Mouse (Mus musculus): ENCODE results near the gene Apold1. TPM values are rescaled to one million over a fixed set of nuclear protein-coding genes. Genes with fewer than 3 reads are reported as not detected.

Gene Apold1
- polyA plus RNA-seq (2014; fragmentation: Nextera tagmentation; extraction: Ambion mirVana): 3.5 and 4.8 TPM in 2 replicates

DNA sequence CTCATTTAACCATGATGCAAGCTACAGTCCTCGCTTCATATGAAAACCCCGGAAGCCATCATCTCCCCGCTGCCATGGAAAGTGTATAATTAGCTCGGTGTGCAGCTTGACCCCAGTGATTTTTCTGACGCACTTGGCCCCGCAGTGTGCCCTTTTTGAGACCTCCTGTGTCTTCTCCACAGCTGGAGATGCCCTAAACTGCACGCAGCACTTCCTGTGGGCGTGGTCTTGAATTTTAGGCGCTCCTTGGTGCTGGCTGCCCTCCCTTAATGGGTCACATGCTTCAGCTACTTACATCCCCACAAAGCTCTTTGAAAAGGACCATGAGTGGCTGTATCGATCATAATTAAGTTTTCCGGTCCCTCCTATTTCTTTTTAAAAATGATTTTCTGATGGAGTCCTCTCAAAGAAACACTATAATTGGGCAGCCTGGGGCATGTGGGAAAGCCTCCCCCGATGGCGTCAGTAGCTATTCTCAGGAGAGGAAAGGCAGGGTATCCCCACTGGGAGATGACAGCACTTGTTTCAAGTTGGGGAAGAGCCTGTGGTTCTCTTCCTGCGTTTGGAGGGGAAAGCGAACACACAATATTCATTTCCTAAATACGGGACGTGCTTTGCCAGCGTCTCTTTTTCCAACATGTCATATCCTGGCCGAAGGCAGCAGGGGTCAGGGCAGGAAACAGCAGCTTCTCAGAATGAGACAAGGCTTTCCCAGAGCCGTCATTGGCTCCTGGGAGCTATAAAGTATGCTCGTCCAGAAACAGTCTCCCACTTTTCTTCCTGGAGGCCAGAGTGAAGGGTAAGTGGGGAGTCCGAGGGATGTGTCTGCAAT, at the start of gene Apold1:
Gene Apold1 (plus strand): TSS at position 488 of the 832 bp plus-strand sequence.
- H3K36me3 ChIP-seq (ENCODE audit: control insufficient read depth, insufficient read depth, low read length): no peaks in the 10 kb centered on the region
- no peaks in the 10 kb centered on the region for H3K9me3 ChIP-seq (replicated peaks; ENCODE audit: control insufficient read depth, low read length)
- WGBS: 46% methylated on average over 22 of the region's 22 CpGs
- H3K4me2 ChIP-seq (ENCODE audit: low read length): peak within 1 kb of the TSS; percentile 33
- no peak within 1 kb of the TSS for H3K4me3 ChIP-seq (ENCODE audit: low read depth, low read length)
- peak; percentile 35 for DNase-seq (ENCODE audit: low spot score)
- peaks cover 3% of the 10 kb centered on the region; the same call in 1 of the 2 replicates for H3K4me1 ChIP-seq (ENCODE audit: control insufficient read depth, insufficient read depth, low read length)
- no peaks in the 10 kb centered on the region for H3K27me3 ChIP-seq (replicated peaks; ENCODE audit: control insufficient read depth, insufficient read depth, low read length)
- 0 out of 2 replicates have a peak within 1 kb of the TSS, but pooled peaks have one; percentile 5 for H3K27ac ChIP-seq (ENCODE audit: low read depth, low read length)
- no peak within 1 kb of the TSS for H3K9ac ChIP-seq (ENCODE audit: low read length)
- no peak for ATAC-seq

DNA sequence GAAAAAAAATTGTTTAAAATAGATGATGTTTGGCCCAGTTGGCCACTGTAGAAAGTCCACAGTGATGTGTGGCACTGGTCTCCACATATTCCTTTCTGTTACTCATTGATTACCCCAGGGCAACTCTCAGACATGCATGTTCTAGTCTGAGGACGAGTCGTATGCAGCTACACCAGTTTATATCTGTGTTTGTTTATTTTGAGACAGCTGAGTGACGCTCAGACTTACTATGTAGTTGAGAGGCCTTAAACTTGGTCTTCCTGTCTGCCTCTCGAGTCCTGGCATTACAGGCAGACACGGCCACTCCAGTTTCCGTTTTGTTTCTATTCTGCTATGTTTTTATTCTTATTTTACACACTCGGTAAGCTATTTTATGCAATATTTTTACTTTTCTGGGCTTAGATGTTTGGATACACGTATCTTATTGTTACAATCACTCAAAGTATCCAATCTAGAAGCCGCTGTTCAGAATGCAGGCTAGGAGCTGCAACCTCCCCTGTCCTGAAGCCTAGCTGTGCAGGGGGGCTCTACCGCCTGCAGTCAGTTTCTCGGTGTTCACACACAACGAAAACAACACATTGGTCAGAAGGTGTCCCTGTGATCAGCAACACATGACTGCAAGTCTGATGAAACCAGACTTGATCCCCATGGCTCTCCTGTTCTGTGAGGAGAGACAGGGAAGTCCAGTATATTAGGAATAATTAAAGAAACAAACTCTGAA, 48.9 kb upstream of the Apold1 start:
- Histone ChIP-seq H3K36me3 (ENCODE audit: control insufficient read depth, insufficient read depth, low read length) (no peaks in the 10 kb centered on the region), H3K9me3 (replicated peaks; ENCODE audit: control insufficient read depth, low read length) (no peaks in the 10 kb centered on the region), H3K4me3 (ENCODE audit: low read depth, low read length) (no peak overlapping the region), H3K27me3 (replicated peaks; ENCODE audit: control insufficient read depth, insufficient read depth, low read length) (no peaks in the 10 kb centered on the region), H3K4me1 (ENCODE audit: control insufficient read depth, insufficient read depth, low read length) (peaks cover 5% of the 10 kb centered on the region; the same call in 1 of the 2 replicates), H3K4me2 (ENCODE audit: low read length) (peak overlapping the region; percentile 30), H3K9ac (ENCODE audit: low read length) (peak overlapping the region; percentile 42; the same call in 1 of the 2 replicates), H3K27ac (ENCODE audit: low read depth, low read length) (no peak overlapping the region)
- ATAC-seq: no peak
- 76% methylated on average over 12 of the region's 12 CpGs for WGBS
- DNase-seq (ENCODE audit: low spot score): no peak

DNA sequence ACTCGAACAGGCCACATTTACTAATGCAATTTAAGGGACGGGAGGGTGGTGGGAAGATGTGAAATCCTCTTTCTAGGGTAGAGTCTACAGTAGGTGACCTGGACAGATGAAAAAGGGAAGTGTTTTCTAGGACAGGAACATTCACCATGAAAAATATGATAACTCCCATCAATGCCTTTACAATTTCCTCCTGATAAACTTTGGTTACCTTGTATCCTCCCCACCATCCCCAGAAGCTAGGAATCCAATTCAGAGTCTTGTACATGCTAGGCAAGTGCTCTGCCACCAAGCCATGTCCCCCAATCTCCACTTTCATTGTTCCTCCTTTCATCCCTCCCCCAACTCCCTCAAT, 48.3 kb upstream of the Apold1 start:
- H3K9ac ChIP-seq (ENCODE audit: low read length): no peak overlapping the region
- WGBS: 80% methylated on average over 2 of the region's 2 CpGs
- no peak for ATAC-seq

DNA sequence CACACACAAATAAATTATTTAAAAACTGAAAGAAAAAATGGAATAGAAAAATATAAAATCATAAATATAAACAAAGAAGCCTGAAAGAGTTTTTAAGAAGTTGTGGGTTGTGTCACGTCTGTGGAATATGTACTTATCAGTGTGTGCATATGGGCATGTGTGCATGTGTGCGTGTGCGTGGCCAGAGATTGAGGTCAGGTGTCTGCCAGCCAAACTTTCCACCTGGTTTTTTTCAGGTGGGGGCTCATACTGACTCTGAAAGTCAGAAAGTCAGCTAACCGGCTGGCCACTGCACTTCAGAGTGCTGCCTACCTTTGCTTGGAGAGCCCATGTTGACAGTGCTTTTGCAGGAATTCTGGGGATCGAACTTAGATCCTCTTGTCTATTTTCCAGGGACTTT, 47.2 kb upstream of the Apold1 start:
- no peak overlapping the region for H3K27ac ChIP-seq (ENCODE audit: low read depth, low read length)
- peaks cover 3% of the 10 kb centered on the region; the same call in 1 of the 2 replicates for H3K4me1 ChIP-seq (ENCODE audit: control insufficient read depth, insufficient read depth, low read length)
- no peak overlapping the region for H3K9ac ChIP-seq (ENCODE audit: low read length)
- H3K4me3 ChIP-seq (ENCODE audit: low read depth, low read length): no peak overlapping the region
- no peak overlapping the region for H3K4me2 ChIP-seq (ENCODE audit: low read length)
- DNase-seq (ENCODE audit: low spot score) (no peak), ATAC-seq (no peak)
- H3K9me3 ChIP-seq (replicated peaks; ENCODE audit: control insufficient read depth, low read length): no peaks in the 10 kb centered on the region
- WGBS: 92% methylated on average over 5 of the region's 5 CpGs
- H3K27me3 ChIP-seq (replicated peaks; ENCODE audit: control insufficient read depth, insufficient read depth, low read length): no peaks in the 10 kb centered on the region
- H3K36me3 ChIP-seq (ENCODE audit: control insufficient read depth, insufficient read depth, low read length): no peaks in the 10 kb centered on the region

More for the DNA sequence above, 48.3 kb upstream of the Apold1 start:
- H3K4me2 ChIP-seq (ENCODE audit: low read length): no peak overlapping the region
- no peak for DNase-seq (ENCODE audit: low spot score)
- H3K9me3 ChIP-seq (replicated peaks; ENCODE audit: control insufficient read depth, low read length): no peaks in the 10 kb centered on the region
- H3K36me3 ChIP-seq (ENCODE audit: control insufficient read depth, insufficient read depth, low read length): no peaks in the 10 kb centered on the region
- H3K27me3 ChIP-seq (replicated peaks; ENCODE audit: control insufficient read depth, insufficient read depth, low read length): no peaks in the 10 kb centered on the region
- H3K27ac ChIP-seq (ENCODE audit: low read depth, low read length): no peak overlapping the region
- H3K4me1 ChIP-seq (ENCODE audit: control insufficient read depth, insufficient read depth, low read length): peaks cover 3% of the 10 kb centered on the region; the same call in 1 of the 2 replicates
- H3K4me3 ChIP-seq (ENCODE audit: low read depth, low read length): no peak overlapping the region

DNA sequence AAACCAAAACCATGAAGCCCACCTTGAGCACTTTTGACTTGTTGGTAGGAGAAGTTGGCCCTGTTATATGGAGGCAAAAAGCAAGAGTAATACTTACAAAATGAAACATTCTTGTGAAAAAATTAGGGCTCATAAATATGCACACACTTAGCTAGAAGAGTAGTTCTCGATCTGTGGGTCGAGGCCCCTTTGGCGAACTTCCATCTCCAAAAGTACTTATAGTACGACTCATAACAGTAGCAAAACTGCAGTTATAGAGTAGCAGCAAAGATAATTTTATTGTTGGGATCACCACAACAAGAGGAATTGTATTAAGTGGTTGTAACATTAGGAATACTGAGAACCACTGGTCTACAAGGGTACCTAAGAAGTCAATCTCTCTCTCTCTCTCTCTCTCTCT, 41.7 kb upstream of the Apold1 start:
- no peak for ATAC-seq
- Histone ChIP-seq H3K9me3 (replicated peaks; ENCODE audit: control insufficient read depth, low read length) (no peaks in the 10 kb centered on the region), H3K27ac (ENCODE audit: low read depth, low read length) (no peak overlapping the region), H3K4me2 (ENCODE audit: low read length) (no peak overlapping the region), H3K9ac (ENCODE audit: low read length) (no peak overlapping the region), H3K36me3 (ENCODE audit: control insufficient read depth, insufficient read depth, low read length) (peaks cover 21% of the 10 kb centered on the region; the same call in 1 of the 2 replicates), H3K4me1 (ENCODE audit: control insufficient read depth, insufficient read depth, low read length) (no peaks in the 10 kb centered on the region), H3K4me3 (ENCODE audit: low read depth, low read length) (no peak overlapping the region), H3K27me3 (replicated peaks; ENCODE audit: control insufficient read depth, insufficient read depth, low read length) (no peaks in the 10 kb centered on the region)
- WGBS: 86% methylated on average over 4 of the region's 4 CpGs
- DNase-seq (ENCODE audit: low spot score): no peak

- no peak overlapping the region for H3K27ac ChIP-seq (ENCODE audit: low read depth, low read length)
- H3K9me3 ChIP-seq (replicated peaks; ENCODE audit: control insufficient read depth, low read length): no peaks in the 10 kb centered on the region
- no peak overlapping the region for H3K9ac ChIP-seq (ENCODE audit: low read length)
- peaks cover 30% of the 10 kb centered on the region; the same call in 1 of the 2 replicates for H3K36me3 ChIP-seq (ENCODE audit: control insufficient read depth, insufficient read depth, low read length)
- no peak overlapping the region for H3K4me3 ChIP-seq (ENCODE audit: low read depth, low read length)
- no peaks in the 10 kb centered on the region for H3K27me3 ChIP-seq (replicated peaks; ENCODE audit: control insufficient read depth, insufficient read depth, low read length)
- no peak overlapping the region for H3K4me2 ChIP-seq (ENCODE audit: low read length)
- no peak for DNase-seq (ENCODE audit: low spot score)
- ATAC-seq: no peak
- 87% methylated on average over 13 of the region's 13 CpGs for WGBS
- no peaks in the 10 kb centered on the region for H3K4me1 ChIP-seq (ENCODE audit: control insufficient read depth, insufficient read depth, low read length)
Observed at GRCm38 (mm10) chr6:134943759-134944407, 37.6 kb upstream of the Apold1 start.

DNA sequence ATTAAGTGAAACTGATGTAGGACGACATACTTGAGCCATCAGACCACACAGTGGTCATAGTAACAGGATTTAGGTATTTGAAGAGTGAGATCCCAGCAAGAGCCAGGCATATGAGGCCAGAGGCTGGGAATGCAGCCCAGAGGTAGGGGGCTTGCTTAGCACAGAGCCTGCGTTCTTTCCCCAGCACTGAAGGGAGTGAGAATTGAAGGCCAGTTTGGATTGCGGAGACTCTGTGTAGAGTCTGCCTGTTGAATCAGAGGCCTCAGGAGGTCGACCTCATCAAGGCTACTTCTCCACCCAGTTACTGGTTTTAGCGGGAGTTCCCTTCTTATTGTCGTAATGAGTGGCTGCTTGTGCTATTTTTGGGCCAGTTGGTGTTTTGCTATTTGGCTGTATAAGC, 35.5 kb upstream of the Apold1 start:
- Histone ChIP-seq H3K36me3 (ENCODE audit: control insufficient read depth, insufficient read depth, low read length) (peaks cover 30% of the 10 kb centered on the region), H3K27me3 (replicated peaks; ENCODE audit: control insufficient read depth, insufficient read depth, low read length) (no peaks in the 10 kb centered on the region), H3K4me3 (ENCODE audit: low read depth, low read length) (no peak overlapping the region), H3K9me3 (replicated peaks; ENCODE audit: control insufficient read depth, low read length) (no peaks in the 10 kb centered on the region), H3K27ac (ENCODE audit: low read depth, low read length) (no peak overlapping the region), H3K9ac (ENCODE audit: low read length) (no peak overlapping the region), H3K4me1 (ENCODE audit: control insufficient read depth, insufficient read depth, low read length) (no peaks in the 10 kb centered on the region), H3K4me2 (ENCODE audit: low read length) (no peak overlapping the region)
- ATAC-seq (no peak), DNase-seq (ENCODE audit: low spot score) (no peak)
- WGBS: 70% methylated on average over 6 of the region's 6 CpGs

DNA sequence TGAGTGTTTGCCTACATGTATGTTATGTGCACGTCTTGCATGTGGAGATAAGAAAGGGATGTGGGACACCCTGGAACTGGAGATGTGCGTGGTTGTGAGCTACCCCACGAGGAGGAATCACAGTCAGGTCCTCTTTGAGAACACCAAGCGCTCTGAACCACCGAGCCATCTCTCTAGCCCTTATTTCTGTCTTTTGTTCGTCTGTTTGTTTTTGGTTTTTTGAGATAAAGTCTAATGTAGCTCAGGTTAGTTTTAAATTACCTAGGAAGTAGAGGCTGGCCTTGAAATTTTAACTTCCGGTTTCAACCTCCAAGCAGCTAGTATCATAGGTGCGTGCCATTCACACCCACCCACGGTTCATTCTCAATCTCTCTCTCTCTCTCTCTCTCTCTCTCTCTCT, 34.7 kb upstream of the Apold1 start:
- Histone ChIP-seq H3K27ac (ENCODE audit: low read depth, low read length) (no peak overlapping the region), H3K4me3 (ENCODE audit: low read depth, low read length) (no peak overlapping the region), H3K9me3 (replicated peaks; ENCODE audit: control insufficient read depth, low read length) (no peaks in the 10 kb centered on the region), H3K9ac (ENCODE audit: low read length) (no peak overlapping the region), H3K4me1 (ENCODE audit: control insufficient read depth, insufficient read depth, low read length) (no peaks in the 10 kb centered on the region), H3K4me2 (ENCODE audit: low read length) (no peak overlapping the region), H3K27me3 (replicated peaks; ENCODE audit: control insufficient read depth, insufficient read depth, low read length) (no peaks in the 10 kb centered on the region), H3K36me3 (ENCODE audit: control insufficient read depth, insufficient read depth, low read length) (peaks cover 27% of the 10 kb centered on the region)
- 87% methylated on average over 9 of the region's 9 CpGs for WGBS
- DNase-seq (ENCODE audit: low spot score) (no peak), ATAC-seq (no peak)

Measured in forebrain, embryonic 14.5 days (tissue).